Mouse (Mus musculus): ENCODE results near the gene Phex.

Gene Phex

DNA sequence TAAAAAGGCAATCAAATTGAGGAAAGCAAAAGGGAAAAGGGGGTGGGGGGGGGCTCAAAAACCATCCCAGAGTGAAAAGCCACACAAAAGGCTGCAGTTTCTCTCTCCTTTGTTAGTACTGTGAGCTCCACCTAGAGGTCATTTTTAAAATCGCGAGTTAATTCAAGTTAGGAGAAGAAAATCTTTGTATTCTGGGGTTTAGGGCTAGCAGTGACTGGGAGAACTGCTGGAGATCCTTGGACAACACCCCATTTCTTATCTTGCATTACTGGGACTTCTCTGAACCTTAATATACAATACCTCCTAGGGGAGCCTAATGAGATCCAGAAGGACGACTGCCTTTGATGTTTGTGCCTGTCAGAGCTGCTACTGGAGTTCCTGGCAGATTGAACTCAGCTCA is 107.7 kb downstream of the Phex start:
- peak; percentile 9 for DNase-seq (ENCODE audit: low spot score)

DNA sequence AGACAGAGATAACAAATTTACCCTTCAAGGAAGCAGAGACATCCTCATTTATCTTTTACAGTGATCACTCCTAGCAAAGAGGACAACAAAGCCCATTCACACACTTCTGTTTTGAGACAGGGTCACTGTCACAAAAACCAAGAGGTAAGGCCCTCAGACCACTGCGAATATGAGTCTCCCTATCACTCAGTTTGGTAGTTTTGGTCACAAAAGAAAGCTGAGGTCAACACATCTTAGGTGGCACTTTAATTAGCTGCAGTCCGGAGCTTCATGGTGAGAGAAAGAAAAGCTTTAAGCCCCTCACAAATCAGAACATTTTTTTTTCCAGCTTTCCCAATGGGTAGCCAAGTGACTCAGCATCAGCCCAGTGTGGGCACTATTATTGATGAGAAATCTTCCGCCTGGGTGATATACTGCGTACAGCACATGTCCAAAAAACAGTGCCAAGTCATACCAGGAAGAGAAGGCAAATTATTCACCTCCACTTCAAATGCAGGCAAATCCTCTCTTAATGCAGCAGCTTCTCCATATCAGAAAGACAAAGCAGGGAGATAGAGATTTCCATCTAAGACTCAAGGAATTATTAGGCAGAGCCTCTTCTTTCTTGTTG is 108.2 kb downstream of the Phex start:
- DNase-seq (ENCODE audit: low spot score): no peak

DNA sequence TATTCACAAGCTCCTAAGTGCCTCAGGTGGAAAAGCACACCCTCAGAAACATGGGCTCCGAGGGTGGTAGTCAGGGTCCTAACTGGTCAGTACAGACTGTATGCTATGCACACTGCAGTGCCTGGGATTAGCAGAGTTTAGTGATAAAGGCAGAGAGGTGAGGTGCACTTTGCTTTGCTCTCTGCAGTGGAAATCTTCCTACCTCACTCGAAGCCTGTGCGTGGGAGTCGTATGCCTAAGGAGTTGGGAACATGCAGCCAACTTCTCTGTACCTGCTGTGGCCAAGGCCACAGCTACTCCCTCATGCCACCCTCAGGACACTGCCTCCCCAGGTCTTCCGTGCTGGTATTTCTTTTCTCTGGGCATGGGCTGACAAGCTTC is 109.3 kb downstream of the Phex start:
- DNase-seq (ENCODE audit: low spot score): no peak

DNA sequence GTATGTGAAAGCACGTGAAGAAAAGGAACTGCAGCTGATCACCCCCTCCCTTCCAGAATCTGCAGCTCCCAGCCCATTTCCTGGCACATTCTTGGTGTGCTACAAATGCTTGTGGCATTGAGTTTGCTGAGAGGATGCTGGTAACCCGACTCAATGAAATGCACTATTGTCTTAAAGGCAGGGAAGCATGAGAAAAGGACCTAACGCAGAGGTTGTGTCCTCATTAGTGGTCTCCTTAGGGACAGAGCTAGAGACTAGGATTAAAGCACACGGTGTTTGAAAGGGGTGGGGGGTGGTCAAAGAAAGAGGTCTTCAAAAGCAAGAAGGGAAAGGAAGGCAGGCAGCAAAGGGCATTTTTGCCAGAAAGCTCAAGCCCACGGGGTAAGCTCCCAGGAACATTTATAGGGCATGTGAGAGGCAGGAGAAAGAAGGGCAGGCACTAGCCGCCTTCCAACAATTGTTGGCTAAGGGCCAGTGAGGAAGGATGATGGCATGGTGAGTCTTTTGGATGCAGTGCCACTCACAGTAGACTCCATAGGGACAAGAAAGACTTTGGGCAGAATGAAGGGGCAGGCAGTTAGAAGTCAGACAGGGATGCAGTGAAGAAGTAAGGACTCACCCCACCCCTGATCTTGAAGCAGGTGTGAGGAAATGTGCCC is 109.8 kb downstream of the Phex start:
- no peak for DNase-seq (ENCODE audit: low spot score)

DNA sequence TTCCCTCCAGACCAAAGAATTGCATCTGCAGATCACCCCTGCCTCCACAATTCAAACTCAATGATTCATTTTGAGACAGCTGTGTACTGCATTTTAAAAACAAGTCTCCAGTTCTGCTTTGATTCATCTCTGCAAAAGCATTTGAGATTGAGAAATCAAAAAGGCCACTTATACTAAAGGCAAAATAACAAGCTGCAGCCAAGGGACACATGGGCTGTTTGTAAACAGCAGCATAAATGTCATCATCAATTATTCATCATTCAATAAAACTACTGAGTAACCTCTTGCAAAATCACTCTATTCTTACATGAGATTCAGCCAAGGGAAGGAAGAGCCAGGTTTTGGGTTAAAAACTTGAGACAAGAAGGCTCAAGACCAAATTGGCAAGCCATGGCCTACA is 122.7 kb downstream of the Phex start:
- no peak for DNase-seq (ENCODE audit: low spot score)

DNA sequence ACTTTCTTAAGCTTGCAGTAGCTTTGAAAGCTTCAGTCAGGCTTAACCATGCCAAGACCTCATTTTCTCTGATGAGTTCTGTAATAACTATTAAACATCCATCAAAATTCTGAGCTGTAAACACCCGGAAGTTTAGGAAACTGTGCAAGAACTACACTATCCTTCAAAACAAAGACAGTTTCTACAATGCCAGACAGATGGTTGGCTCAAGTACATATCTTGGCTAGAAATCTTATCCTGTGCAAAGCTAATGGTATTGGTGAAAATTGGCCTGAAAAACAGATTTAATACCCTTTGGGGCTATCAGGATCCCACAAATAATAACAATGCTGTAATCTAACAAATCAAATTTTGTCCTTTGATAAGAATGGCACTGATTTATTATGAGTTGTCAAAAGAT is 138.5 kb downstream of the Phex start:
- no peak for DNase-seq (ENCODE audit: low spot score)

DNA sequence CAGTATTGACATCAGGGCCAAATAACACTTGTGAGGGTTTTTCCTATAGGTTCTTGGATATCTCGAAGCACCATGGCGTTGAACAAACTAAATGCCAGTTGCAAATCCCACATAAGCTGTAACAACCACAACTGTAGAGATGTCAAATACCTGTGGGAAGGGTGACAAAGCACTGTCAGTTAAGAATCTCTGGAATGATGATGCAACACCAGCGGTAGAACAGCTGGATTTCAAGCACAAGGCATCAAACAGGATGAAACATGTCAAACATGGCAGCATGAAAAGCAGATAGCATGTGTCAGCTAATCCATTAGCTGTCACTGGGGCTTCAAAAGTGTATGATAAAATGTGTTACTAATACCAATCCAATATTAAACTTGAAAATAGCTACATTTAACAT is 141.8 kb downstream of the Phex start:
- DNase-seq (ENCODE audit: low spot score): no peak

DNA sequence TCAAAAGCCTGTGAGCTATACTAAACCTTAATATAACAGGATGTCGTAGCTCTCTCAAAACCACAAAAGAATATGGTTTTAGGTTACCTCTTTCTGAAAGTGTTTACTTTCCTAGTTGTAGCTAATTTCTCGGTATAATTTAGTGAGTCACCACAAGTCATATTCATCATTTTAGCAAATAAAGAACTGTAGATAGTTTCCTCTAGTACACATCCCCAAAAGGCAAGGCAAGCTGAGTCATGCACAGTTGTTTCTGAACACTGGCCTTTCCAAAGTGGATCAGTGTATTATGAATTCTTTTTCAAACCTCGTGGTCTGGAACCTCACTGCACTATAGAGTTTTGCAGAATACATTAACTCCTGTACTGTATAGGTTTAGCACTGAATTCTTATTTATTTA is 143.5 kb downstream of the Phex start:
- DNase-seq (ENCODE audit: low spot score): no peak

DNA sequence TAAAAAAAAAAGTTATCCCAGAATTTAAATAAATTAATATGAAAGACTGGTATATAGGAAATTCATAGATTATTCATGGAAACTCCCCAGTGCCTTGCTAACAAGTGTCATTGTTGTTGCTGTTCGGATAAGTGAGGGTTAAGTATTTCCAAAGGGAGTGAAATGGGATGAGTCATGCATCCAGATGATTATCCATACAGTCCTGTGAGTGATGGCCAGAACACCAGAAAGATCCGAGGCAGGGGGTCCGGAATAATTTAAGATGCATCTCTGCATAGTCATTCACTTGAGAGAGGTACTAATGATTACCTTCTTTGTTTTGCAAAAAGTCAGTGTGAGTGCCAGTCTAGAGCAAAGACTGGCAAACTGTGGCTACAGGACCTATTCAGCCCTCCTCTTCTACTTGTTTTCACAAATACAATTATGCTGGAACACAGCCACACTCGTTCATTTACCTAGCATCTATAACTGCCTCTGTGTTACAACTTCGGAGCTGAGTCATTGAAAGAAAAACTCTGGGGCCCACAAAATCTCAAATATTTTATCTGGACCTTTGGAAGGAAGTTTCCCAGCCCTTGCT is 145.3 kb downstream of the Phex start:
- DNase-seq (ENCODE audit: low spot score): no peak

DNA sequence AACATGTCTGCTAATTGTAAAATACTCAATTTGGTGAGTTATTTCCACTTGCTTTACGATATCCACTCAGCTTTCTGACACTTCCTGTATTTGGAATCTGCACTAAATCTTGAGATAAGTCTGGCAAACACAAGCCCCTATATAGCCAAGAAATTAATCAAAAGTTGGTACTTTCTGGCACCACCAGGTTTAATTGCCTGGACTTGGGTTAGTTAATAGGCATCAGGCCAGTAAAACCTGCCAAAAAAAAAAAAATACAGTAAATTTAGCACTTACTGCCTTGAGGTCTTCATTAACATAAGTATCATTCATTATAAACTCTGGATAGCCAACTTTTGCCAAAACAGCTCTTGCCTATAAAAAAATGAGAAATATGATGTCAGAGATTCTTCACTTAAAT is 147.0 kb downstream of the Phex start:
- DNase-seq (ENCODE audit: low spot score): no peak

DNA sequence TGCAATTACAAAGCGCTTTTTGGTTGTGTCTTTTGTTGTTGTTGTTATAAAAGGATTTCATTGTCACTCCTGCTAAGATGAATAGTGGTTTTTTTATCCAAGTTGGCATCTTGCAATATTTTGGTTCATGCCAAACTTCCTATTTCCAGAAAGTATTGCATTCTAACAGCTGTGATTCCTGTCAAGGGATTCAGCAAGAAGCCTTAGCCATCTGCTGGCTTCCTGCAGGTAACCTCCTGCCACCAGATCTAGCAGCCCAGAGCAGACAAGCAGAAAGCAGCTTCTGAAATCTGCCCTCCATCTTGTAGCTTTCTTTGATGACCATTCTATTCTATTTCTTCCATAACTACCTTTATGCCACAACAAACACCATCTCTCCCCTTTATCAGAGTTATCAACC is 212.4 kb downstream of the Phex start:
- no peak for DNase-seq (ENCODE audit: low spot score)

DNA sequence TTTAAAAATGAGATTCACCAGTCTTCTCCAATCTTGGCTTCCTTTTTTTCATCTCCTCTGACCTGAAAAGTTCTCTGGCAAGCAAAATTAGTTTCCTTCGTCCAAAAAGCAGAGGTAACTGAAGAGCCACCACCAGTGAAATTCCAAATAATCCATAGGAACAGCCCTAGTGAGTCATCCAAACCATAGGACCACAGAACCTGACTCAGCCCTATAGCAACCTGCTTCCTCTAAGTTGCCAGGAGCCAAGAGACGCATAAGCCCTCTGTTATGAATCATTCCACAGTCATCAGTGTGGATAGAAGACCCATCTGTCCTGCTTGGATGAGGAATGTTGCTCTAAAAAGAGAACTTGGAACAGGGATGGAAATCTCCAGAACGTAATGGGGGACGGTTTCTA is 230.9 kb downstream of the Phex start:
- DNase-seq (ENCODE audit: low spot score): no peak

DNA sequence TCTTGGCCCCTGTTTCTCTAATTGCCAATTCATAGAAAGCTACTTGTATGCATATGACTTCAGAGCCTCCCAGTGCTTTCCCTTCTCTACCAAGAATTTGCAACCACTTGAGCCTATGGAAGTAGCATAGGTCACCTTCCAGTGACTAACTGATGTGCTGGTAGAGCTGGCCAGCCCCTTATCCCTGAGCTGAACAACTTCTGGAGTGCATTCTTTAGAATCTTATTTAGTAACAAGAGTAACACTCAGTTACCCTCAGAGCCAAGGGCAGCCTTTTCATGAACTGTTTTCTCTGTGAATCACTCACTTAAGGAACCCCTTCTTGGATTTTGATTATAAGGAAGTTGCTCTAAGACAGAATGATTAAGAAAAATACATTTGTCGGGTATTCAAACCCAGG is 234.3 kb downstream of the Phex start:
- peak; percentile 0 for DNase-seq (ENCODE audit: low spot score)

DNA sequence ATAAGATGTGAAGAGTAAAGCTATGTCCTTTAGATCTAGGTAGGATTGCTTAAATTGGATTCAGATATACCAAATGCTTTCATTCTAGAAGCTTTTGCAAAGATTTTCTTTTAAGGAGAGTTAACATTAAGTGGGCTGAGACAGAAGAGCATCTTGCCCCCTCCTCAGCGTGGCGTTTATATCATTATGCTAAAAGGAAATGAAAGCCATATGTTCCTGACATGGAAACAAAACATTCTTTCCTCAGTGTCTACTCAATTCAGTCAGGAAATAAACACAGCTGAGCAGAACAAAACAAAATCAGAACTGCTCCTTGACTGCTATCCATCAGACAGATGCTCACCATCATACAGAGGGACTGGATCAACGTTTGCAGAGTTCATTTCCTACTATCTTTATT is 251.0 kb downstream of the Phex start:
- no peak for DNase-seq (ENCODE audit: low spot score)

DNA sequence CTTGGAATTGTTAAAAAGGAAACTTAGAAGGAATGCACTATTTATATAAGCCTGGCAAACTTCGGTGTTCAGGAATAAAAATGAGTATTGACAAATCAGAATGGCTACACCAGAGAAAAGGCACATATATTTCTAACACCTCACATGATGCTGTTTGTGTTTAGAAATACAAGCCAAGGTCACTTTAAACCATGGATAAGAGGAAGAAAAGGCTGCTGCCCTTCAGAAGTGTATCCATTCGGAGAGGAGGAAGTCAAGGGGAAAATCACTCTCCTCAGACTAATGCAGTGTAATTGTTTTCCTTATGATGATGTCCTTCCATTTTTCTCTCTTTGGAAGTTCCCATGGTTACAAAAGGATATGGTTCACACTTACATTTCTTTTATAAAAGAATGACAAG is 251.7 kb downstream of the Phex start:
- DNase-seq (ENCODE audit: low spot score): no peak

DNA sequence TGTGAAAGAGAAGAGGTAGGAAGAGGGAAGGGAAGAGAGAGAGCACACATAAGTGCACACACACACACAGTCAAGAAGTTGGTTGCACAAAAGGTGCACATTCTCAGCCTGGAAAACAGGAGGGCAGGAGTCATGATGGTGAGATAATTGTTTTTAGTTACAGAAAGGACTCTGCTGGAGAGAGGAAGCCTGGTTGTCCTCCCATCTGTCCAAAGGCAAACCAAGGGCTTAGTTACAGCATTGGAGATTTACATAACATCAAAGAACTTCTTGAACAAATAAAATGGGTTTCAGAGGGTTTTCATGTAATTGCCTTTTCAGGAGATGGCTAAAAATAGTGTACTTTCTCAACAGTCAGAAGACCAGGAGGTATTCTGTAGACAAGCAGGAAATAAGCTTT is 270.4 kb downstream of the Phex start:
- DNase-seq (ENCODE audit: low spot score): no peak

DNA sequence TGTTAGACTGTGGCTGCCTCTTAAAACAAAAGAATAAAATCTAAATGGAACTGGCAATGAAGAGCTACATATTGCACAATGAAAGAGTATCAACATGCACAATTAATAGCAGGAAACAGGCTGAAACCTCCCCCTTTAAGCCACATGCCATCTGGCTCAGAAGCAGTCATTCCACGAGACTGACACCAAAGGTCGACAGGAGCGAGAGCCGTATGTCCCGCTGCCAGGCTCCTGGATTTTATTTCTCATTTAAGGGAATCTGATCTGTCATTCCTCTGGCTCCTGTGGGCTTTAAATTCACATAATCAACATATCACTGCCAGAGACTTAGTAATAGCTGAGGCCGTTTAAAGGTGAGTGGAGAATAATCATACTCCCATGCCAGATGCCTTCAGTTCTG is 275.5 kb downstream of the Phex start:
- no peak for DNase-seq (ENCODE audit: low spot score)
